Mouse (Mus musculus): Measurements from ENCODE around the gene Rex1bd. TPM values are rescaled to one million over a fixed set of nuclear protein-coding genes. Genes with fewer than 3 reads are reported as not detected.

Gene Rex1bd
- polyA plus RNA-seq, 1 experiment from 2014 or later, result 121 TPM

DNA sequence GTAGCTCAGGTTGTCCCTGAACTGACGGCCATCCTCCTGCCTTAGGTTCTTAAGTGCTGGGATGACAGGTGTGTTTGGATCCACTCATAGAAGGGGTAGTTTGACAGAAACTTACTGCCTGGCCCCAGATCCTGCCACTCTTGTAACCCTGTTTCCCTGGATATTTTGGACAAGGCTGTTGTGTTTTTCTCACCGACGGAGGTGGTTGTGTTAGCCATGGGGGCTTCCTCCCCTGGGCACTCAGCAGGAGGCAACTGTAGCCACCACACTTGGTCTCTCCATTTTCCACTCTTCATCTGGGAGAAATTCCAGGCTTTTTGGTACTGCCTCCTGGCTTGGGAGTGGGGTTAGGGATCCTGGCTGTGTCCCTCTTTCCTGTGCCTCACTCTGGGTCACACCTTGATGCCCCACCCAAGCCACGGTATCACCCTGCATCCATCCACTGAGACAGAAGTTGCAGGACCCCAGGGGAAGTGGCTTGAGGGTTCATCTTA, 33.5 kb upstream of the Rex1bd start:
- 0 out of 2 replicates have a peak, but pooled peaks cover 5% of the 10 kb centered on the region for H3K36me3 ChIP-seq
- no peaks in the 10 kb centered on the region for H3K9me3 ChIP-seq
- H3K4me1 ChIP-seq (replicated peaks), result peaks cover 32% of the 10 kb centered on the region
- WGBS, result 10% methylated on average over 4 of the region's 4 CpGs
- H3K27ac ChIP-seq, result peak overlapping the region; percentile 90
- H3K4me3 ChIP-seq (replicated peaks), result peak overlapping the region; percentile 79
- no peak for ATAC-seq
- no peaks in the 10 kb centered on the region for H3K27me3 ChIP-seq (replicated peaks)
- peak overlapping the region; percentile 97 for H3K4me2 ChIP-seq (replicated peaks)
- peak overlapping the region; percentile 87 for H3K9ac ChIP-seq

DNA sequence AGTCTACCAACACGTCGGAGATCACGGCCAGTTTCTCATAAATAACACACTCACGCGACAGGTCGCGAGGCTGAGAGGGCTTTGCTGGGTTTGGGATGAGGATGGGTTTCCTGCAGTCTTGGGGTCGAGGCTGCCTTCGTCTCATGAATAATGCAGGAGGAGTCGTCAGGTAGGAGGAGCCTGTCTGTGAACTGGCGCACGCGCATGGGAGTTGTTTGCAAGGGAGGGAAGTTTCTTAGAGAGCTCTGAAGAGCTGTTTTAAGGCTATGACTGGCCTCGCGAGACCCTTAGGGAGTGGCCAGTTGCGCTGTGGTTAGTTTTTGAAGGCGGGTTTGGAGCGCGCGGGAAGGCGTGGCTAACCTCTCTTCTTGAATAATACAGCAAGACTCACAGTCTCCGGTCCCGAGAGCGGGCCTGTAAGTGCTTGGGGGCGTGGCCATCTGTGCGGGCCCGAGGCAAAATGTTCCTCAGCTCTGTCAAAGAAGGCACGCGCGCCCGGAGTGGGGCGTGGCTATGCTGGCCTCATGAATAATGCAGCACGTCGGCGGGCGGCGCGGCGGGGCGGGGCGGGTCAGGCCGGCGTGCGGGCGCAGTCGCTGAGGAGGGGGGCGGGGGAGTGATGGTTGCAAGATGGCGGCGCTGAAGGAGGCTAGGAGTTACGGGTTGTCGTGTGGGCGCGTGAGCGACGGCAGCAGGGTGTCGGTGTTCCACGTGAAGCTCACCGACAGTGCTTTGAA, 32.7 kb upstream of the Rex1bd start, which contains the start of gene Ell:
Gene Ell, plus strand, starts transcription at position 381 of the 737 bp plus-strand sequence.
- Histone ChIP-seq H3K4me3 (replicated peaks) (peak within 1 kb of the TSS; percentile 79), H3K27me3 (replicated peaks) (no peaks in the 10 kb centered on the region), H3K4me2 (replicated peaks) (peak within 1 kb of the TSS; percentile 97), H3K9me3 (no peaks in the 10 kb centered on the region), H3K4me1 (replicated peaks) (peaks cover 30% of the 10 kb centered on the region), H3K9ac (peak within 1 kb of the TSS; percentile 87), H3K27ac (peak within 1 kb of the TSS; percentile 90), H3K36me3 (peaks cover 13% of the 10 kb centered on the region; the same call in 1 of the 2 replicates)
- ATAC-seq, result peak; percentile 93
- WGBS, result under 1% methylated on average over 58 of the region's 58 CpGs

DNA sequence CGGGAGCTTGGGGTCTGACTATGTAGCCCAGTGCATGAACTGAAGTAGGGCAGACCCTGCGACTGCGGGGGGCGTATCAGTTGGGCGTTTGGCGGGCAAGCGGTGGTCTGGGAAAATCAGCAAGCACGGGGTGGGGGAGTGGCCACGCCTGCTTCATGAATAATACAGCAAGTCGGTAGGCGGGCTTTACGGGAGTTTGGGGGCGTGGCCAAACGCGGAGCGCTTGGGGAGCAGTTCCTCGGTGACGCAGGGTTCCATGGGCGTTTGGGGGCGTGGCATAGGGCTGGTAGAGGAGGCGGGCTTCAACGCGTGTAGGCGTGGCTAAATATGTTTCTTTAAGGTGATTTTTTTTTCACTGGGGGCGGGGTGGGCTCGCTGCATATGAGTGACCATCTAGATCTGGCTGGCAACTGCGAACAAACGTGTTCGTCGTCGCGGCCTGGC, 32.1 kb upstream of the Rex1bd start:
- Histone ChIP-seq H3K36me3 (peaks cover 16% of the 10 kb centered on the region), H3K27ac (peak overlapping the region; percentile 90), H3K9ac (peak overlapping the region; percentile 87), H3K9me3 (no peaks in the 10 kb centered on the region), H3K4me3 (replicated peaks) (peak overlapping the region; percentile 79), H3K27me3 (replicated peaks) (no peaks in the 10 kb centered on the region), H3K4me1 (replicated peaks) (peaks cover 25% of the 10 kb centered on the region), H3K4me2 (replicated peaks) (peak overlapping the region; percentile 97)
- WGBS, result under 1% methylated on average over 32 of the region's 32 CpGs
- peak; percentile 80 for ATAC-seq

DNA sequence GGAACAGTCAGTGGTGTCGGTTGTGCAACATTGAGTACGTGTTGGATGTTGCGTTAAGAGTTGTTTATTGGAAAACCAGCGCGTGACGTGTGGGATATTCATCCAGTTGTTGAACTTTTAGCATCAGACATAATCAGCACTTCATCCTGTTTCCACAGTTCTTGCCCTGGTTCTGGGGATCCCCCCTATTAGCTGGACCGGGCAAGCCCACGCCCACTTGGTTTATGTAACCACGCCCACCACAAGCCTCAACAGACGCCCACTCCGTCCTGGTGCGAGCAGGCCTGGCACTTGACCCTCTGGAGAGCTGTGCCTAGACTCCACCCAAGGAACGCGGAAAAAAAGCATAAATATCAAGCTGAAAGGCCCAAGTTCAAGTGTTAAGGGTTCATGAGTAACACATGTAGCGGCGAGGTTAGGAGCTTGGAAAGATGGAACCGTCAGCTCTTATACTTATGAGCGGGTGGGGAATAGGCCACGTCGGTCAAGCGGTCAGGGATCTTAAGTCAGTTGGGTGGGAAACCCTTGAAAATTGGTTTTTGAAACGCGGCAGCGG, 31.6 kb upstream of the Rex1bd start:
- H3K9ac ChIP-seq, result peak overlapping the region; percentile 87
- H3K9me3 ChIP-seq, result no peaks in the 10 kb centered on the region
- H3K4me3 ChIP-seq (replicated peaks), result peak overlapping the region; percentile 79
- H3K4me2 ChIP-seq (replicated peaks), result peak overlapping the region; percentile 97
- no peaks in the 10 kb centered on the region for H3K27me3 ChIP-seq (replicated peaks)
- H3K27ac ChIP-seq, result peak overlapping the region; percentile 87
- peak; percentile 29 for ATAC-seq
- WGBS, result 11% methylated on average over 24 of the region's 24 CpGs
- H3K36me3 ChIP-seq, result peaks cover 19% of the 10 kb centered on the region
- H3K4me1 ChIP-seq (replicated peaks), result peaks cover 22% of the 10 kb centered on the region

DNA sequence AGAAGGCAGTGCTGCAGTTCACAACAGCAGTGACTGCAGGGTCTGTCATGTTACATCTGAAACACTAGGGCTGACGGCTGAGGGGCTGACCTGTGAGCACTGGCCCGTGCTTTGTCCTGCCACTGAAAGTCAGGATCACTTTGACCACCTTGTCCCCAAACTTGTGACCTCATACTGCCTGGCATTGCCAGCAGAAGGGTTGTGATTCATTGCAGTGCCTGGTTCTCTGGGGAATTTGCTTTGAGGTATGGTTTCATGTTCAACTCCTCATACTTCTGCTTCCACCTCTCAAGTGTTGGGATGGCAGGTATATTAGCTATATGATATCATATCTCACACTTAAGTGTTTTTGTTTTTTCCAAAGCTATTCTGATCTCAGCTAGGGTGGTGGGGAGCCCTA, 29.1 kb upstream of the Rex1bd start:
- peaks cover 43% of the 10 kb centered on the region for H3K36me3 ChIP-seq

DNA sequence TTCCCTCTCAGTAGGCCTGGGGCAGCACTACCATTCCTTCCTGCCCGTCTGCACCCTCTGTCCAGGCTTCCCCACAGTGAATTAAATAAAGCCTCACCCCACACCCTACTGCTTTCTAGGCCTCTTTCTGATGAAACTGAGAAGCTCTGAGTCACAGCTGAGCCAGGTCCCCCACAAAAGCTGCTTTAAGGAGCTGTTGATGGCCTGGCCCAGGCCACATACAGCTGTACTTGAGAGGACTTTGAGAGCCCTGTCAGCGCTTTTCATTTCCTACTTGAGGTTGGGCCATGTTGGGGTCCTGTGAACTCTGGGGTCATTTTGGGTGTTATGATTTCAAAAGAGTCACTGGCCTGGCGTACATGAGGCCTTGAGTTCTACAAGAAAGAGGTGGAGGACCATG, 28.7 kb upstream of the Rex1bd start:
- Histone ChIP-seq H3K9me3 (no peaks in the 10 kb centered on the region), H3K36me3 (peaks cover 45% of the 10 kb centered on the region), H3K9ac (no peak overlapping the region), H3K4me3 (replicated peaks) (no peak overlapping the region), H3K4me1 (replicated peaks) (peaks cover 7% of the 10 kb centered on the region), H3K27me3 (replicated peaks) (no peaks in the 10 kb centered on the region), H3K27ac (no peak overlapping the region), H3K4me2 (replicated peaks) (no peak overlapping the region)
- no peak for ATAC-seq
- WGBS, result 92% methylated on average over 3 of the region's 3 CpGs

More for the DNA sequence above, 29.1 kb upstream of the Rex1bd start:
- H3K27ac ChIP-seq, result no peak overlapping the region
- WGBS, result 86% methylated on average over 2 of the region's 2 CpGs
- no peak overlapping the region for H3K4me3 ChIP-seq (replicated peaks)
- H3K27me3 ChIP-seq (replicated peaks), result no peaks in the 10 kb centered on the region
- ATAC-seq, result no peak
- no peak overlapping the region for H3K9ac ChIP-seq
- H3K9me3 ChIP-seq, result no peaks in the 10 kb centered on the region
- H3K4me1 ChIP-seq (replicated peaks), result peaks cover 12% of the 10 kb centered on the region
- no peak overlapping the region for H3K4me2 ChIP-seq (replicated peaks)

DNA sequence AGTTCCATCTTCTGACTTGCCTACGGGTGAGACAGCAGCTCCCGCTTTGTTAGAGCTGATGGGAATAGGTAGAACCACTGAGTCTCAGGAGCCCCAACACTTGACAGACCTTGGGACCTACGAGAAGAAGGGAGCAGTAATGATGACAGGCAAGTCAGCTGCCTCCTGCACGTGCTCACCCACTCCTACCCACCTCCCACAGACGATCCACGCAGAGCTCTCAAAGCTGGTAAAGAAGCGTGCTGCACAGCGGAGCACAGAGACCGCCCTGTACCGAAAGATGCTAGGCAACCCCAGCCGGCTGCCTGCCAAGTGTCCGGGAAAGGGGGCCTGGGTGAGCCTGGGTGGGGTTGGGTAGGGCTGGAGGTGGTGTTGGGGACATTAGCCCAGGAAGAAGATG, 27.7 kb upstream of the Rex1bd start:
- peaks cover 51% of the 10 kb centered on the region for H3K36me3 ChIP-seq
- H3K9me3 ChIP-seq, result no peaks in the 10 kb centered on the region
- no peak overlapping the region for H3K27ac ChIP-seq
- H3K9ac ChIP-seq, result no peak overlapping the region
- H3K27me3 ChIP-seq (replicated peaks), result no peaks in the 10 kb centered on the region
- H3K4me1 ChIP-seq (replicated peaks), result peaks cover 13% of the 10 kb centered on the region
- H3K4me2 ChIP-seq (replicated peaks), result no peak overlapping the region
- 93% methylated on average over 12 of the region's 12 CpGs for WGBS
- H3K4me3 ChIP-seq (replicated peaks), result no peak overlapping the region
- no peak for ATAC-seq

DNA sequence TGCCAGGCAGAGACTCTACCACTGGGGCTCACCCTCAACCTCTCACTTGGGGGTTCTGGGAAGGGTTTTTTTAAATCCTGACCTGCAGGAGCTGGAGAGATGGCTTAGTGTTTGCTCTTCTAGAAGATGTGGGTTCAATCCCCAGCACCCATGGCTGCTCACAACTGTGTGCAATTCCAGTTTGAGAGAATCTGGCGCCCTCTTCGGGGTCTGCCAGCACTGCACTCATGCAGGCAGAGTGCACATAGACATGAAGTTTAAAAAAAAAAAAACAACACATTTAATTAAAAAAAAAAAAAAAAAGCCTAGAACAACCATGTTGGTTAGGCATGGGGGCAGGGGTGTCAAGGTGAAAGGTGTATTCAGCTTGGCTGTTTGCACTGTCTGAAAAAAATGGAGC, 23.8 kb upstream of the Rex1bd start:
- H3K4me1 ChIP-seq (replicated peaks), result peaks cover 20% of the 10 kb centered on the region
- peaks cover 46% of the 10 kb centered on the region for H3K36me3 ChIP-seq
- no peaks in the 10 kb centered on the region for H3K9me3 ChIP-seq
- no peak for ATAC-seq
- H3K4me2 ChIP-seq (replicated peaks), result no peak overlapping the region
- H3K9ac ChIP-seq, result no peak overlapping the region
- 91% methylated on average over 2 of the region's 2 CpGs for WGBS
- H3K27me3 ChIP-seq (replicated peaks), result no peaks in the 10 kb centered on the region
- H3K4me3 ChIP-seq (replicated peaks), result no peak overlapping the region
- no peak overlapping the region for H3K27ac ChIP-seq

DNA sequence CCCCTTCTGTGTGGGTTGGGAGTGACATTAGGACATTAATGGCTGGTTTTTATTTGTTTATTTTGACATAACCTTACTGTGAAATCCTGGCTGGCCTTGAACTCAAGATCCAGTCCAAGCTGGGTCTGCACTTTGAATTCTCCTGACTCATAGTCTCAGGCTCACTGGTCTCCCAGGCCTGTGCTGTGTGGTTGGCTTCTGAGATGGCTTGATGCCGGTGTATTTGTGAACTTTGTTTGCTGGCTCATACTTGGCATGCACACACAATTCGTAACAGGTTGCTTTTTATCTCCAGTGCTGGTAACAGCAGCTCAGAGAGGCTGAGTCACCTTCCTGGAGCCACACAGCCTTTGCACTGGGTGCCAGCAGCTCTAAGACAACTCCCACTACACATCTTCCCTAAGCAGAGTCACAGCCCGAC, 23.2 kb upstream of the Rex1bd start:
- 94% methylated on average over 3 of the region's 3 CpGs for WGBS
- no peak overlapping the region for H3K27ac ChIP-seq
- H3K4me1 ChIP-seq (replicated peaks), result peaks cover 20% of the 10 kb centered on the region
- peak overlapping the region; percentile 59; the same call in 1 of the 2 replicates for H3K4me2 ChIP-seq (replicated peaks)
- ATAC-seq, result no peak
- peaks cover 43% of the 10 kb centered on the region for H3K36me3 ChIP-seq
- H3K9me3 ChIP-seq, result no peaks in the 10 kb centered on the region
- no peak overlapping the region for H3K4me3 ChIP-seq (replicated peaks)
- no peaks in the 10 kb centered on the region for H3K27me3 ChIP-seq (replicated peaks)
- no peak overlapping the region for H3K9ac ChIP-seq

DNA sequence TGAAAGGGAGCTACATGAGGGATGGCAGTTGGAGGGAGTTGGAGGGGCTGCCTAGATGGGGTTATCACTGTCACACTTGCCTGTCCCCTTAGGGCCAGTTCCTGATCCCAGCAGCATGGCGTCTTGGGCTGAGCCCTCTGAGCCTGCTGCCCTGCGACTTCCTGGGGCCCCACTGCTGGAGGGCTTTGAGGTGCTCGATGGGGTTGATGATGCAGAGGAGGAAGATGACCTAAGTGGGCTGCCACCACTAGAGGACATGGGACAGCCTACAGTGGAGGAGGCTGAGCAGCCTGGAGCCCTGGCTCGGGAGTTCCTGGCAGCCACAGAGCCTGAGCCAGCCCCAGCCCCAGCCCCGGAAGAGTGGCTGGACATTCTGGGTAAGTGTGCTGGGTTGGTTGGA, 22.7 kb upstream of the Rex1bd start:
- Histone ChIP-seq H3K4me3 (replicated peaks) (no peak overlapping the region), H3K9ac (0 out of 2 replicates have a peak overlapping the region, but pooled peaks have one; percentile 4)
- ATAC-seq, result no peak

DNA sequence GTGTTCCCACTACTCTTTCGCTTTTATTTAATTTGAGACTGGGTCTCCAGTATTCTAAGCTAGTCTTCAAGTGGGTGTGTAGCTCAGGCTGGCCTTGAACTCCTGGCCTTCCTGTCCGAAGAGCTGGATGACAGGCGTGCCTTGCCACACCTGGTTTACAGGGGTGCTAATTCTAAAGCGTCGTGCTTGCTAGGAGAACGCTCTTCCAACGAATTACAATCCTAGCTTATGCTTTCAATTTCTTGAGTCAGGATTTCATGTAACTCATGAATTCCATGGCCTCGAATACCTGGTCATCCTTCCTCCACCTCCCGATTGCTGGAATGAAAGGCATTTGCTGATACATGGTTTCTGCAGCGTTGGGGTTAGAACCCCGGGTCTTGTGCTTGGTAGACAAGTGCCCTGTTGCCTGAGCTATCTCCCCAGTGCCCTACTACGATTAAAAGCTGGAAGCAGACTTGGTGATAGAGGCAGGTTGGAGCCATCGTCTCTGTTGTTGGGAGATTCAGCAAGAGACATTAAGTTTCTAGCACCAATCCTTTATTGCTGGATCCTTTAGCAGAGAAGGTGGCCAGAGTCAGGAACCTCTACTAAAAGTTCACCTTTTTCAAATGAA, 21.7 kb upstream of the Rex1bd start:
- peak overlapping the region; percentile 98 for H3K9ac ChIP-seq
- H3K9me3 ChIP-seq, result no peaks in the 10 kb centered on the region
- peak overlapping the region; percentile 92 for H3K27ac ChIP-seq
- peaks cover 32% of the 10 kb centered on the region for H3K36me3 ChIP-seq
- peak overlapping the region; percentile 88 for H3K4me3 ChIP-seq (replicated peaks)
- WGBS, result 22% methylated on average over 13 of the region's 13 CpGs
- no peak for ATAC-seq
- H3K4me2 ChIP-seq (replicated peaks), result peak overlapping the region; percentile 59
- no peaks in the 10 kb centered on the region for H3K27me3 ChIP-seq (replicated peaks)
- peaks cover 23% of the 10 kb centered on the region for H3K4me1 ChIP-seq (replicated peaks)

More for the DNA sequence above, 22.7 kb upstream of the Rex1bd start:
- H3K9me3 ChIP-seq, result no peaks in the 10 kb centered on the region
- H3K27ac ChIP-seq, result no peak overlapping the region
- H3K4me1 ChIP-seq (replicated peaks), result peaks cover 20% of the 10 kb centered on the region
- H3K36me3 ChIP-seq, result peaks cover 39% of the 10 kb centered on the region
- H3K4me2 ChIP-seq (replicated peaks), result peak overlapping the region; percentile 59
- no peaks in the 10 kb centered on the region for H3K27me3 ChIP-seq (replicated peaks)
- 75% methylated on average over 5 of the region's 5 CpGs for WGBS

DNA sequence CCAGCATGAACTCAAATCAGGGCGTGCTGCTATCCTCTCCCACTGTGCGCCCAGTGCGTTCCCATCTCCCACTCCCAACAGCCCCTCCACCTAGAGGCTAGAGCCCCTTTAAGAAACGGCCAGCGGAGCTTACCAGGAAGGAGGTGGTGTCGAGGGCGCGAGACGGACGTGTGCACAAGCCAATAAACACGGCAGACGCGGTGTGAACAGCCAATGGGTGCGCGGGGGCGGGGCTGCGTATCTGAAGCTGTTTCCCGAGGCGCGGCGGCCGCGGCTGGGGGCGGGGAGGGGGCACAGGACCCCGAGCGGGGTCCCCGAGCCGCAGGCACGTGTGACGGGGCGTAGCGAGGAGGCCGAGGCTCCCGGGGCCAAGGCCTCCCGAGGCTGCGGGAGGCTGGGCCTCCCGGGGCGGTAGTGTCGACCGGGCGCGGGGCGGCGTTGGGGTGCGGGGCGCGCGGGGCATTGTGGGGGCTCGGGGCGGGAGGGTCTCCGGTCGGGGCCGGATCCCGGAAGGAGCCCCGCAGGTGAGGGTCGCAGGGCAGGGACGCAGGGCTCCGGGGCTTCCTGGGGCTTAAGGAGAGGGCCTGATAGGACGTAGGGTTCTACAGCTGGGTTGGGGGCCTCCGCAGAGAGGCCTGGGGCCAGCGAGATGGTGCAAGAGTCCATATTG, 21.1 kb upstream of the Rex1bd start, which contains the start of the genes Fkbp8 and Kxd1:
Gene Fkbp8, plus strand, starts transcription at position 213 of the 670 bp plus-strand sequence.
Gene Kxd1, minus strand, starts transcription at position 445 of the 670 bp plus-strand sequence.
- H3K27ac ChIP-seq, result peak within 1 kb of the TSS; percentile 92
- peak; percentile 89 for ATAC-seq
- H3K9ac ChIP-seq, result peak within 1 kb of the TSS; percentile 98
- under 1% methylated on average over 40 of the region's 61 CpGs for WGBS
- H3K36me3 ChIP-seq, result peaks cover 28% of the 10 kb centered on the region
- no peaks in the 10 kb centered on the region for H3K27me3 ChIP-seq (replicated peaks)
- H3K4me1 ChIP-seq (replicated peaks), result peaks cover 24% of the 10 kb centered on the region
- peak within 1 kb of the TSS; percentile 59 for H3K4me2 ChIP-seq (replicated peaks)
- H3K4me3 ChIP-seq (replicated peaks), result peak within 1 kb of the TSS; percentile 88
- no peaks in the 10 kb centered on the region for H3K9me3 ChIP-seq

Data from intestine, embryonic 15.5 days (tissue).